Mouse (Mus musculus) effector memory CD4-positive, alpha-beta T cell, adult 7 months (primary cell): ENCODE measurements around the gene S100a14. TPM values are rescaled to one million over a fixed set of nuclear protein-coding genes. Genes with fewer than 3 reads are reported as not detected.

ENCODE experiments used
- polyA plus RNA-seq: library from polyadenylated mRNA; unstranded; fragments of 100-300 nt; shearing (Covaris generic); gene quantifications from one replicate; pipeline ENCODE4 v1.2.1, GENCODE M21; 2017

The S100a14 gene
- not detected for polyA plus RNA-seq

GRCm38 (mm10) chr3:90526580-90526979 is at the start of gene S100a14:
TSS of gene S100a14 (plus strand) at chr3:90526856.

GRCm38 (mm10) chr3:90490696-90491256 is 35.9 kb upstream of the S100a14 start, which contains the start of gene Snapin:
TSS of gene Snapin (minus strand) at chr3:90491033.

GRCm38 (mm10) chr3:90508950-90509746 is 17.5 kb upstream of the S100a14 start, which contains the start of gene Chtop:
TSS of gene Chtop (minus strand) at chr3:90509498.

GRCm38 (mm10) chr3:90513796-90514590 is 12.7 kb upstream of the S100a14 start, which contains the start of the genes S100a1 and S100a13:
TSS of gene S100a1 (minus strand) at chr3:90514392.
TSS of gene S100a13 (plus strand) at chr3:90514435.

DNA sequence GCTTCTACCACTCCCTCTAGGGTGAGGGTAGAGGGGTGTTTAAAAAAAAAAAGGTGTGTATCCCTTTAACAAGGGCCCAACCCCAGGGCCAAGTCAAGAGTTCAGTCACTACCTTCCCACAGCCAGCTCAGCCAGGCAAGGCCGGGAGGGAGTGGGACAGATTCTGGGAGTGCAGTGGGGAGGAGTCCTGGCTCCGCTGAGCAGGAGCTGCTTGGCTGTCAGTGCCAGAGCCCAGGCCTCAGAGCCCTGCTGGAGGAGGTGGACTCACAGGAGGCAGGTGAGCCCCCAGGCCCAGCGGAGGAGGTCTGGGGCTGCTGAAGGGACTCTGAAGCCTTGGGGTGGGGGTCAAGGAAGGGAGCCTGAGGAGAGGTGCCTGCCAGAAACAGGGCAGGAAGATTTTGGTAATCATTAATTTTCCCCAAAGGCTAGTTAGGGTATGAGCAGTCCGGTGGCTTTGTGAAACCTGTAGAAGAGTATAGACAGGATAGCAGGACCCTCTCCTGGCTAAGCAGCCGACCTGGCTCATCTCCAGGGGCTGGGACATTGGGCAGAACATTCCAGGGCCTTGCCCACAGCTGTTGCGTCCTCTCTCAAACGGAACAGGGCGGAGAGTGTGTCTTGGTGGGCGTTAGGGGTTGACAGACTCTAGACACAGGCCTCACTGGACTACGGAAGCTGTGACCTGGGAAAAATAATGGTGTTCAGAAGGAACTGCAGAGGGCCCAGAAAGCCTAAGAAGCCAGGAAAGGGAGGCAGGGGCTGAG is 10.7 kb downstream of the S100a14 start, which contains the start of gene S100a16:
S100a16 (plus strand) TSS at position 114 of the 764 bp plus-strand sequence.

DNA sequence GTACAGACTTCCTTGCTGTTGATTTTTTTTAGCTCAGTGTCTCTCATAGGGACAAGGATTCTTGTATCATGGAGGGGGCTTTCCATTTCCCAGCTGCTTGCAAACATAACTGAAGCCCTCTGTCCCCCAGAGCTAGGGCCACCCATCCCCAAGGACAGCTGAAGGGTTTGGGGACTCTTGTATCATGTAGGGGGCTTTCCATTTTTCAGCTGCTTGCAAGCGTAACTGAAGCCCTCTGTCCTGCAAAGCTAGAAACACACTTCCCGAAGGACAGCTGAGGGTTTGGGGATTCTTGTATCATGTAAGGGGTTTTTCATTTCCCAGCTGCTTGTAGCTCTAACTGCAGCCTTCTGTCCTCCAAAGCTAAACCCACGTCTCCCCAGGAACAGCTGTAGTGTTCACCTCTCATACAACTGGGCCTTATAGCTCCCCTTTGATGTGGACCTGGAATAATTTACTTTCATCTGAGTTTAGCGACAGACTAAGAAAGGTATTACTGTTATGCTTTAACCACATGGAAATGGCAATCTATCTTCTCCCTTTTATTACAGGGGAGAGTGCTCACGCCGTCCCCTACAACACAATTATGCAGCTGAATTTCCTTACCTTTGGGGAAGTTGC is 33.5 kb downstream of the S100a14 start, which contains the start of gene S100a3:
S100a3 (plus strand) TSS at position 571 of the 621 bp plus-strand sequence.

Other genes with a start within 250 kb of the S100a14 start
- 9.5 TPM for gene Gatad2b, start 233.7 kb upstream of the S100a14 start, polyA plus RNA-seq
- gene Slc27a3, start 136.9 kb upstream of the S100a14 start, polyA plus RNA-seq, result not detected
- gene Ints3, start 93.2 kb upstream of the S100a14 start, polyA plus RNA-seq, result 22.0 TPM
- gene Npr1, start 61.0 kb upstream of the S100a14 start, polyA plus RNA-seq, result not detected
- 88.3 TPM for gene Ilf2, start 50.7 kb upstream of the S100a14 start, polyA plus RNA-seq
- gene Snapin, start 35.8 kb upstream of the S100a14 start, polyA plus RNA-seq, result 54.4 TPM
- 165 TPM for gene Chtop, start 17.4 kb upstream of the S100a14 start, polyA plus RNA-seq
- 2.7 TPM for gene S100a1, start 12.5 kb upstream of the S100a14 start, polyA plus RNA-seq
- 153 TPM for gene S100a13, start 12.4 kb upstream of the S100a14 start, polyA plus RNA-seq
- not detected for gene S100a16, start 10.4 kb downstream of the S100a14 start, polyA plus RNA-seq
- gene S100a3, start 33.7 kb downstream of the S100a14 start, polyA plus RNA-seq, result 3.4 TPM
- gene S100a2, start 63.4 kb downstream of the S100a14 start, polyA plus RNA-seq, result not detected
- not detected for gene Gm42674, start 75.0 kb downstream of the S100a14 start, polyA plus RNA-seq
- gene S100a4, start 76.9 kb downstream of the S100a14 start, polyA plus RNA-seq, result 366 TPM
- gene S100a5, start 81.7 kb downstream of the S100a14 start, polyA plus RNA-seq, result not detected
- 1,053 TPM for gene S100a6, start 86.0 kb downstream of the S100a14 start, polyA plus RNA-seq
- 0.29 TPM for gene S100a7a, start 127.2 kb downstream of the S100a14 start, polyA plus RNA-seq
- gene S100a8, start 142.1 kb downstream of the S100a14 start, polyA plus RNA-seq, result not detected
- not detected for gene S100a9, start 168.9 kb downstream of the S100a14 start, polyA plus RNA-seq
- not detected for gene Pglyrp4, start 200.1 kb downstream of the S100a14 start, polyA plus RNA-seq